Mouse (Mus musculus) liver, embryonic 15.5 days (tissue): Measurements from ENCODE around the gene Ehmt2. TPM values are rescaled to one million over a fixed set of nuclear protein-coding genes. Genes with fewer than 3 reads are reported as not detected.

Experiments used
- ATAC-seq: fragments of 200-750 bp; cut with Nextera tagmentation; 2 replicates; pipeline ENCODE4 v1.8.0; 2017; ENCODE audit warnings: moderate number of reproducible peaks, mild to moderate bottlenecking, moderate library complexity; ENCODE audit not compliant: insufficient read depth
- H3K27ac ChIP-seq: fragments of 300-500 bp; sonication (generic); replicated peaks from 2 replicates; pipeline ENCODE4 v1.5.1; 2015; ENCODE audit warnings: mild to moderate bottlenecking, inconsistent platforms
- H3K27me3 ChIP-seq: fragments of 300-500 bp; sonication (generic); 2 replicates; pipeline ENCODE4 v1.6.1; 2015; ENCODE audit warnings: mild to moderate bottlenecking, inconsistent platforms
- H3K36me3 ChIP-seq: fragments of 300-500 bp; sonication (generic); replicated peaks from 2 replicates; pipeline ENCODE4 v1.6.1; 2015; ENCODE audit warnings: moderate library complexity, mild to moderate bottlenecking, inconsistent platforms
- H3K4me1 ChIP-seq: fragments of 300-500 bp; sonication (generic); replicated peaks from 2 replicates; pipeline ENCODE4 v1.6.1; 2015; ENCODE audit warnings: inconsistent platforms
- H3K4me2 ChIP-seq: fragments of 300-500 bp; sonication (generic); 2 replicates; pipeline ENCODE4 v1.6.1; 2015; ENCODE audit warnings: moderate library complexity, mild to moderate bottlenecking, inconsistent platforms
- H3K4me3 ChIP-seq: fragments of 300-500 bp; sonication (generic); replicated peaks from 2 replicates; pipeline ENCODE4 v1.5.1; 2015; ENCODE audit warnings: mild to moderate bottlenecking, inconsistent platforms
- H3K9ac ChIP-seq: fragments of 300-500 bp; sonication (generic); 2 replicates; pipeline ENCODE4 v1.6.1; 2015; ENCODE audit warnings: moderate library complexity, mild to moderate bottlenecking, inconsistent platforms
- H3K9me3 ChIP-seq: fragments of 300-500 bp; sonication (generic); replicated peaks from 2 replicates; pipeline ENCODE4 v1.6.1; 2016; ENCODE audit warnings: inconsistent platforms
- WGBS: fragments of 180-500 bp; shearing (Covaris S2); methylation state at CpG from one replicate; pipeline ENCODE4 v1.1.7; 2015; ENCODE audit warnings: mixed read lengths; ENCODE audit not compliant: insufficient replicate concordance; 5-methylcytosine and 5-hydroxymethylcytosine counted together
- polyA plus RNA-seq: library from polyadenylated mRNA; unstranded; fragments of >200 nt; fragmentation: Nextera tagmentation; extraction: Ambion mirVana; gene quantifications from 2 replicates; pipeline ENCODE4 v1.2.1, GENCODE M21; 2015

Gene Ehmt2
- polyA plus RNA-seq, 1 experiment from 2014 or later = 14.6 TPM

GRCm38 (mm10) chr17:34928841-34929240 lies 30.6 kb downstream of the Ehmt2 start:
- Histone ChIP-seq H3K4me1 (peaks cover 31% of the 10 kb centered on the region), H3K4me3 (no peak overlapping the region), H3K4me2 (no peak overlapping the region), H3K36me3 (0 out of 2 replicates have a peak, but pooled peaks cover 4% of the 10 kb centered on the region), H3K9me3 (no peaks in the 10 kb centered on the region), H3K9ac (no peak overlapping the region), H3K27me3 (no peaks in the 10 kb centered on the region), H3K27ac (no peak overlapping the region)
- no peak for ATAC-seq
- WGBS = 63% methylated on average over 4 of the region's 4 CpGs

- peak within 1 kb of the TSS; percentile 59 for H3K27ac ChIP-seq
- H3K9me3 ChIP-seq = no peaks in the 10 kb centered on the region
- no peaks in the 10 kb centered on the region for H3K27me3 ChIP-seq
- H3K9ac ChIP-seq = peak within 1 kb of the TSS; percentile 63
- ATAC-seq = peak; percentile 92
- H3K36me3 ChIP-seq = 0 out of 2 replicates have a peak, but pooled peaks cover 4% of the 10 kb centered on the region
- peak within 1 kb of the TSS; percentile 69 for H3K4me3 ChIP-seq
- H3K4me2 ChIP-seq = peak within 1 kb of the TSS; percentile 95
- H3K4me1 ChIP-seq = peaks cover 37% of the 10 kb centered on the region
- WGBS = under 1% methylated on average over 38 of the region's 38 CpGs
Observed at GRCm38 (mm10) chr17:34931061-34931734, 32.9 kb downstream of the Ehmt2 start, which contains the start of gene Neu1. Neu1 (plus strand) TSS chr17:34931253.

- 0 out of 2 replicates have a peak, but pooled peaks cover 4% of the 10 kb centered on the region for H3K36me3 ChIP-seq
- peak; percentile 15; the same call in 1 of the 2 replicates for ATAC-seq
- no peaks in the 10 kb centered on the region for H3K27me3 ChIP-seq
- peak overlapping the region; percentile 63 for H3K9ac ChIP-seq
- no peaks in the 10 kb centered on the region for H3K9me3 ChIP-seq
- peaks cover 37% of the 10 kb centered on the region for H3K4me1 ChIP-seq
- H3K4me2 ChIP-seq = peak overlapping the region; percentile 95
- WGBS = 9% methylated on average over 14 of the region's 14 CpGs
- peak overlapping the region; percentile 69 for H3K4me3 ChIP-seq
- H3K27ac ChIP-seq = peak overlapping the region; percentile 59
Observed at GRCm38 (mm10) chr17:34931735-34932098, 33.4 kb downstream of the Ehmt2 start.

- Histone ChIP-seq H3K27ac (no peak overlapping the region), H3K4me1 (peaks cover 37% of the 10 kb centered on the region), H3K9me3 (no peaks in the 10 kb centered on the region), H3K27me3 (no peaks in the 10 kb centered on the region), H3K4me3 (peak overlapping the region; percentile 69), H3K4me2 (peak overlapping the region; percentile 95), H3K9ac (peak overlapping the region; percentile 63; the same call in 1 of the 2 replicates), H3K36me3 (0 out of 2 replicates have a peak, but pooled peaks cover 4% of the 10 kb centered on the region)
- no peak for ATAC-seq
- 63% methylated on average over 8 of the region's 8 CpGs for WGBS
Observed at GRCm38 (mm10) chr17:34932287-34932686, 34.0 kb downstream of the Ehmt2 start.

- Histone ChIP-seq H3K27ac (peak overlapping the region; percentile 58; the same call in 1 of the 2 replicates), H3K36me3 (0 out of 2 replicates have a peak, but pooled peaks cover 4% of the 10 kb centered on the region), H3K27me3 (no peaks in the 10 kb centered on the region), H3K4me2 (peak overlapping the region; percentile 47), H3K9ac (0 out of 2 replicates have a peak overlapping the region, but pooled peaks have one; percentile 18), H3K4me1 (peaks cover 42% of the 10 kb centered on the region), H3K4me3 (peak overlapping the region; percentile 11; the same call in 1 of the 2 replicates), H3K9me3 (no peaks in the 10 kb centered on the region)
- ATAC-seq = no peak
- 70% methylated on average over 24 of the region's 24 CpGs for WGBS
Observed at GRCm38 (mm10) chr17:34934031-34934430, 35.8 kb downstream of the Ehmt2 start.

- Histone ChIP-seq H3K4me2 (peak overlapping the region; percentile 47), H3K27ac (0 out of 2 replicates have a peak overlapping the region, but pooled peaks have one; percentile 58), H3K9me3 (no peaks in the 10 kb centered on the region), H3K36me3 (0 out of 2 replicates have a peak, but pooled peaks cover 4% of the 10 kb centered on the region), H3K4me1 (peaks cover 42% of the 10 kb centered on the region), H3K27me3 (no peaks in the 10 kb centered on the region), H3K4me3 (no peak overlapping the region), H3K9ac (no peak overlapping the region)
- 39% methylated on average over 8 of the region's 8 CpGs for WGBS
- no peak for ATAC-seq
Observed at GRCm38 (mm10) chr17:34934830-34935229, 36.6 kb downstream of the Ehmt2 start.

GRCm38 (mm10) chr17:34937960-34938505 lies 39.8 kb downstream of the Ehmt2 start:
- no peaks in the 10 kb centered on the region for H3K9me3 ChIP-seq
- ATAC-seq = no peak
- H3K4me2 ChIP-seq = no peak overlapping the region
- 61% methylated on average over 6 of the region's 6 CpGs for WGBS
- H3K4me3 ChIP-seq = no peak overlapping the region
- no peaks in the 10 kb centered on the region for H3K27me3 ChIP-seq
- H3K4me1 ChIP-seq = peaks cover 29% of the 10 kb centered on the region
- H3K27ac ChIP-seq = no peak overlapping the region
- no peak overlapping the region for H3K9ac ChIP-seq
- H3K36me3 ChIP-seq = 0 out of 2 replicates have a peak, but pooled peaks cover under 1% of the 10 kb centered on the region

GRCm38 (mm10) chr17:34941344-34942041 lies 43.2 kb downstream of the Ehmt2 start:
- ATAC-seq = 0 out of 2 replicates have a peak, but pooled peaks have one; percentile 37
- 14% methylated on average over 15 of the region's 15 CpGs for WGBS
- Histone ChIP-seq H3K27me3 (no peaks in the 10 kb centered on the region), H3K4me1 (peaks cover 17% of the 10 kb centered on the region), H3K4me2 (peak overlapping the region; percentile 67), H3K4me3 (peak overlapping the region; percentile 42), H3K9me3 (no peaks in the 10 kb centered on the region), H3K9ac (peak overlapping the region; percentile 36; the same call in 1 of the 2 replicates), H3K27ac (peak overlapping the region; percentile 48; the same call in 1 of the 2 replicates), H3K36me3 (no peaks in the 10 kb centered on the region)

GRCm38 (mm10) chr17:34943128-34943815 lies 45.0 kb downstream of the Ehmt2 start:
- ATAC-seq = no peak
- Histone ChIP-seq H3K9me3 (no peaks in the 10 kb centered on the region), H3K27ac (no peak overlapping the region), H3K4me1 (peaks cover 14% of the 10 kb centered on the region), H3K4me2 (no peak overlapping the region), H3K36me3 (no peaks in the 10 kb centered on the region), H3K9ac (no peak overlapping the region), H3K27me3 (no peaks in the 10 kb centered on the region), H3K4me3 (no peak overlapping the region)
- WGBS = 77% methylated on average over 4 of the region's 4 CpGs

- no peak for ATAC-seq
Observed at GRCm38 (mm10) chr17:34944362-34944761, 46.1 kb downstream of the Ehmt2 start.

More at GRCm38 (mm10) chr17:34944362-34944761, 46.1 kb downstream of the Ehmt2 start:
- H3K9ac ChIP-seq = no peak overlapping the region
- no peaks in the 10 kb centered on the region for H3K9me3 ChIP-seq
- H3K4me2 ChIP-seq = no peak overlapping the region
- H3K27ac ChIP-seq = no peak overlapping the region
- H3K4me3 ChIP-seq = no peak overlapping the region
- H3K36me3 ChIP-seq = peaks cover under 1% of the 10 kb centered on the region; the same call in 1 of the 2 replicates
- H3K4me1 ChIP-seq = peaks cover 16% of the 10 kb centered on the region
- H3K27me3 ChIP-seq = no peaks in the 10 kb centered on the region
